Mouse (Mus musculus): ENCODE measurements at regions not wholly inside any gene's neighbourhood (a gene's known extent, or its start where the extent isn't known, plus 50 kb on each side); places are given as distances from the start of the nearest gene placed in this dataset. TPM values are rescaled to one million over a fixed set of nuclear protein-coding genes. Genes with fewer than 3 reads are reported as not detected.
"Not testable (repeated sequence)": the region's sequence is repeated elsewhere in the genome, so short reads cannot be mapped to it uniquely, and the experiment has no call there.

- DNase-seq (ENCODE audit: low spot score in 2 of 2) = no peak
Observed at GRCm38 (mm10) chr3:6427905-6428304, 192.3 kb downstream of the 1700008P02Rik start.

DNA sequence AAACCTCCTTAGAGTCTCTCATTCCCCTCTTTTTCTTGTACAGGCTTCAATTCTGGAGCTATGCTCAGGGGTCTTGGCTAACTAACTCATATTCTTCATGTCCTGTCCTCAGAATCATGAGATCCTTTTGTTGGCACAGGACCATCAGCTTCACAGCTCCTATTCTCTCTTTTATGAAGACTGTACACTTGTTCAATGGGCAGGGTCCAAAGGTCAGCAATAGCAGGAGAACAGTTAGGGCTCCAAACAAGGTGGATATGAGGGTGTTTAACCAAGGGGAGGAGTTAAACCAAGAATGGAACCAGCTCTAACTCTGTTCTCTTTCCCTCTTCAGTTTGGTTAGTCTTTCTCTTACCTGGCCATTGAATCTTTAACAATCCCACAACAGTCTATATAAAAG, 219.4 kb downstream of the 1700008P02Rik start:
- no peak for DNase-seq (ENCODE audit: low spot score in 2 of 2)

DNA sequence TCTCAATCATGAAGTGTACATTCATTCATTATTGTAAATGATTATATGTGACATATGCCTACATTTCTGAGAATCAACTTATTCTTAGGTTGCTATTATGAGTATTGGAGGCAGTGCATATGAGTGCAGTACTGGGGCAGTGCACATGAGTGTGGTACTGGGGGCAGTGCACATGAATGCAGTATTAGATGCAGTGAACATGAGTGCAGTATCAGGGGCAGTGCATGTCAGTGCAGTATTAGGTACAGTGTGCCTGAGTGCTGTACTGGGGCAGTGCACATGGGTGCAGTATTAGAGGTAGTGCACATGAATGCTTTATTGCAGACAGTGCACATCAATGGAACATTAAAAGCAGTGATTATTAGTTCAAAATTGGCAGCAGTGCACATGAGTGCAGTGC, 234.6 kb downstream of the 1700008P02Rik start:
- DNase-seq (ENCODE audit: low spot score in 2 of 2) = no peak

GRCm38 (mm10) chr3:6382896-6383295, 237.3 kb downstream of the 1700008P02Rik start:
- no peak for DNase-seq (ENCODE audit: low spot score in 2 of 2)

GRCm38 (mm10) chr3:6382296-6382695, 237.9 kb downstream of the 1700008P02Rik start:
- DNase-seq (ENCODE audit: low spot score in 2 of 2) = no peak

GRCm38 (mm10) chr3:6381732-6382131, 238.5 kb downstream of the 1700008P02Rik start:
- no peak for DNase-seq (ENCODE audit: low spot score in 2 of 2)

DNA sequence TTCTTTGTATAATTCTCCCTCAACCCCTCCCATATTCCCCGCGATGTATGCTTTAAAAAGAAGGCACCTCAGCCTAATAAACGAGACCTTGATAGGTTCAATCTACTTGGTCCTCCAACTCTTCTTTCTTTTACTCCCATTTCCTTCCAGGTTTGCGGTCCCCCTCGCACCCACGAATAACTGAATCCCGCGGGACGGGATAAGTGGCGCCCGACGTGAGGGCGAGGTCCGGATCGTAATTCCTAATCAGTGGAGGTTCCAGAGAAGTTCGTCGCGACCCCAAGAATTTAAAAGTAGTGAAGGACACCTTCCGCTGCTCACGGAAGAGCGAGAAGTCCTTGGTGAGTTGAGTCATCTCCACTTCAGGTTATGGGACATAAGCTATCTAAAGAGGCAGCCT, 281.2 kb downstream of the 1700008P02Rik start:
- DNase-seq (ENCODE audit: low spot score in 2 of 2) = not testable (repeated sequence)

DNA sequence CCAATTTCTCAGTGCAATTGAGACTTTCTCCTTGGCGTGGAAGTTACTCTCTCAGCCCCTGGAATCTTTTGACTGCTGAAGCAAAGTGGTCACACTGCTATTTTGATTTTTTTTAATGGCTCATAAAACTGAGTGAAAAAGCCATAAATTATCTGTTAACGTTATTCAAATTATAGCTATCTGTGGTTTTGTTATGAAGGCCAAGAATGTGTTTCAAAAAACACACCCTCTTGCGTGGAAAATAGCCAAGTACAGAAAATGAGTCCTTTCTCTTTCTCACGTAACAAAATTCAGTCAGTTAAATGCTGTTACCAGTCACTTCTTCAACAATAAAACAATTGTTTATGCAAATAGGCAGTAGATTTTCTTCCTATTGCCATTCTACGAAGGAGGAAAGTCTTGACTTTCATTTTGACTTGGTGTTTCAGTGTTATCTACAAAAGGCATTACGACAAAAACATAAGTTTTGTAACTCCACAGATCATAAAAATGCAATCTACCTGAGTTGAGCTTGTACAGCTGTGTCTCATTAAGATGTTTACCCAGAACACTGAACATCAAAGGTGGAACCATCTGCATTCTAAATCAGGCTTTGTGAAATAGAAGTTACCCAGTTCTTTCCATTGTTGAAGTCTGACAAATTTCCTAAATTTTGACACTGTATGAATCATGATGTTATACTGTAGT, 299.3 kb downstream of the 1700008P02Rik start:
- DNase-seq (ENCODE audit: low spot score in 2 of 2) = no peak

GRCm38 (mm10) chr3:6289500-6289899, 330.7 kb downstream of the 1700008P02Rik start:
- DNase-seq (ENCODE audit: low spot score in 2 of 2) = no peak

GRCm38 (mm10) chr3:6280636-6281035, 339.6 kb downstream of the 1700008P02Rik start:
- peak in 1 of 2 experiments; percentile 15 for DNase-seq (ENCODE audit: low spot score in 2 of 2)

Small RNA genes lying in the stretch of these regions (microRNA-seq; reads per million reads assigned to microRNA genes)
- gene Gm23147 = not detected

Measured in gastrocnemius, postnatal 4 days (tissue).